ENCODE assay signal across 7 mouse cellular contexts in the genomic region with DNA sequence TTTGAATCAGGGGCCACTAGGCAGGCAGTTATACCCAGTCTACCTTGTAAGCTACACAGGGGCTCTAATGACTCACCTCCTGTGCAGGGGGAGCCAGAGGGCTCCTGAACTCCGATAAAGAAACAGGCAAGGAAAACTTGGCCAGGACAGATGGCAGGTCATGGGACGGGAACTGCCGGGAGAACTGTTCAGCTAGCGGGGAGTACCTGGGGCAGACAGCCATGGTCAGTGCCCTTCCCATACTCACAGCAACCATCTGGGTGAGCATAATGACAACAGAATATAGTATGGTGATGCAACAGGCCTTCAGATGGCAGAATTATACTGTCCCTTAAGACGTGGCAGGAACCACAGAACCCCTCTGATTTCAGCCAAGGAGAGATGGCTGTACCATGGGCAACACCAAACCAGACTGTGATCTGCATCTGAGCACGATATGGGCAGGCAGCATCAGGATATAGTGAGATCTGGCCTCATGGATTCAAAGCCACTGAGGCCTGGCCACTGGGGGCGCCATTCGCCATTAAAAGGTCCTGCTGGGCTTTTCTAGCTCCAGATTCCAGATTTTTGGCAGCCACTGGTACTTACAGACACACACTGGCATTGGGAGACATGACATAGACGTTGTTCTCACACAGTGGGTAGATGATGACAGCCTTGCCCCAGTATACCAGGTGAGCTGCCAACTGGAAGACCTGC. TPM values are rescaled to one million over a fixed set of nuclear protein-coding genes. Genes with fewer than 3 reads are reported as not detected.
A peak's percentile ranks its signal among the peaks of the same experiment; 100 is the strongest.
DNase-seq lines count a peak whose midpoint lies in the region; ATAC-seq and TF ChIP-seq lines count a peak whose summit lies in the region.

No protein-coding gene starts in this region.

- no peaks in the 10 kb centered on the region for H3K9me3 ChIP-seq in lung, embryonic 14.5 days (ENCODE audit: low read depth, low read length)

- 58% methylated on average over 9 of the region's 9 CpGs for WGBS in lung, embryonic 14.5 days

- peaks cover 78% of the 10 kb centered on the region for H3K36me3 ChIP-seq in lung, embryonic 14.5 days (ENCODE audit: insufficient read depth)

- ATAC-seq in common myeloid progenitor, adult 5-6 weeks (replicated peaks; ENCODE audit: low read depth, poor library complexity, severe bottlenecking) = peak; percentile 55
- ATAC-seq in lung, embryonic 14.5 days (ENCODE audit: insufficient read depth) = no peak

- no peak overlapping the region for H3K4me2 ChIP-seq in lung, embryonic 14.5 days

- intact Hi-C loops in left cerebral cortex, postnatal 4 days (cut with DNase I) = loop anchor here (5.0 kb wide), 1 partner anchor 55 kb away; no protein-coding TSS in a partner anchor
- intact Hi-C loops in left cerebral cortex, postnatal 25 days (cut with DNase I) = loop anchor here (10.0 kb wide), 1 partner anchor 562 kb away; a partner anchor contains a TSS

- peaks cover 9% of the 10 kb centered on the region for H3K4me1 ChIP-seq in lung, embryonic 14.5 days (ENCODE audit: insufficient read depth)

- no peak overlapping the region for H3K27ac ChIP-seq in lung, embryonic 14.5 days (ENCODE audit: low read depth)

- TF ChIP-seq CTCF in lung, embryonic 14.5 days (IDR thresholded peaks at IDR 0.05; ENCODE audit: low read depth) = peak; percentile 78

- H3K27me3 ChIP-seq in lung, embryonic 14.5 days (ENCODE audit: insufficient read depth, low read length) = no peaks in the 10 kb centered on the region

- H3K9ac ChIP-seq in lung, embryonic 14.5 days = no peak overlapping the region

- H3K4me3 ChIP-seq in lung, embryonic 14.5 days (ENCODE audit: low read depth, low read length) = no peak overlapping the region

- peak; percentile 78 for DNase-seq in left cerebral cortex, postnatal 4 days
- DNase-seq in left cerebral cortex, postnatal 25 days (ENCODE audit: low spot score in 2 of 2) = no peak
- peak; percentile 67 for DNase-seq in ZHBTc4 (ENCODE audit: low read depth, low spot score)
- peak; percentile 78 for DNase-seq in heart, postnatal 4 days
- DNase-seq in lung, embryonic 14.5 days = peak; percentile 82
- peak; percentile 38 to 59 for DNase-seq in spleen, postnatal 14 days (ENCODE audit: low spot score in 2 of 2)

RNA-seq across cellular contexts. Expression of a gene that starts 10.6 kb away (rescaled TPM):
- total RNA-seq in left cerebral cortex, postnatal 4 days (2021) = 10 to 100 TPM; 21.5 to 22.5 TPM
- total RNA-seq in left cerebral cortex, postnatal 25 days (2021) = 10 to 100 TPM; 20.0 to 20.8 TPM
- 3.2 and 5.3 TPM in 2 replicates for total RNA-seq in common myeloid progenitor, adult 5-6 weeks (2017)
- total RNA-seq in heart, postnatal 4 days (2021) = 10 to 100 TPM; 10.4 to 11.3 TPM
- polyA plus RNA-seq in lung, embryonic 14.5 days (2014; fragmentation: Nextera tagmentation; extraction: Ambion mirVana) = 39.6 and 42.2 TPM in 2 replicates

RNA-seq across cellular contexts. Expression of a gene that starts 14.8 kb away (rescaled TPM):
- 10 to 100 TPM; 17.9 to 19.8 TPM for total RNA-seq in left cerebral cortex, postnatal 4 days (2021)
- total RNA-seq in left cerebral cortex, postnatal 25 days (2021) = 10 to 100 TPM; 13.5 to 15.7 TPM
- total RNA-seq in common myeloid progenitor, adult 5-6 weeks (2017) = 0.32 and 2.0 TPM in 2 replicates
- total RNA-seq in heart, postnatal 4 days (2021) = 10 to 100 TPM; 31.9 to 33.0 TPM
- polyA plus RNA-seq in lung, embryonic 14.5 days (2014; fragmentation: Nextera tagmentation; extraction: Ambion mirVana) = 52.8 and 63.9 TPM in 2 replicates

RNA-seq across cellular contexts. Expression of a gene that starts 30.6 kb away (rescaled TPM):
- total RNA-seq in left cerebral cortex, postnatal 4 days (2021) = 10 to 100 TPM; 51.0 to 57.6 TPM
- total RNA-seq in left cerebral cortex, postnatal 25 days (2021) = 10 to 100 TPM; 42.5 to 50.0 TPM
- total RNA-seq in common myeloid progenitor, adult 5-6 weeks (2017) = 7.7 and 19.6 TPM in 2 replicates
- 10 to 100 TPM; 27.1 to 32.1 TPM for total RNA-seq in heart, postnatal 4 days (2021)
- 44.0 and 46.3 TPM in 2 replicates for polyA plus RNA-seq in lung, embryonic 14.5 days (2014; fragmentation: Nextera tagmentation; extraction: Ambion mirVana)

RNA-seq across cellular contexts. Expression of a gene that starts 31.6 kb away (rescaled TPM):
- total RNA-seq in left cerebral cortex, postnatal 4 days (2021) = 10 to 100 TPM; 20.3 to 21.6 TPM
- 10 to 100 TPM; 23.7 to 23.9 TPM for total RNA-seq in left cerebral cortex, postnatal 25 days (2021)
- total RNA-seq in common myeloid progenitor, adult 5-6 weeks (2017) = 33.8 and 59.5 TPM in 2 replicates
- total RNA-seq in heart, postnatal 4 days (2021) = 10 to 100 TPM; 14.4 to 15.6 TPM
- polyA plus RNA-seq in lung, embryonic 14.5 days (2014; fragmentation: Nextera tagmentation; extraction: Ambion mirVana) = 62.8 and 71.4 TPM in 2 replicates

RNA-seq across cellular contexts. Expression of a gene that starts 36.8 kb away (rescaled TPM):
- not detected for total RNA-seq in left cerebral cortex, postnatal 4 days (2021)
- total RNA-seq in left cerebral cortex, postnatal 25 days (2021) = not detected
- total RNA-seq in common myeloid progenitor, adult 5-6 weeks (2017) = not detected in 2 replicates
- under 1 TPM; 0.20 to 0.21 TPM for total RNA-seq in heart, postnatal 4 days (2021)
- polyA plus RNA-seq in lung, embryonic 14.5 days (2014; fragmentation: Nextera tagmentation; extraction: Ambion mirVana) = 0.04 TPM in 1 of 2 replicates, not detected in the other

Comparison
In these comparisons a context has a peak if more than half of its experiments do, and no peak if none do; other contexts are left out.
1. DNase-seq: peak in left cerebral cortex, postnatal 4 days (single experiment), ZHBTc4 (single experiment), heart, postnatal 4 days (single experiment), lung, embryonic 14.5 days (single experiment) and spleen, postnatal 14 days (2 of 2); none in left cerebral cortex, postnatal 25 days (0 of 2).